Mouse (Mus musculus): ENCODE measurements at regions not wholly inside any gene's neighbourhood (a gene's known extent, or its start where the extent isn't known, plus 50 kb on each side); places are given as distances from the start of the nearest gene placed in this dataset.
A peak's percentile ranks its signal among the peaks of the same experiment; 100 is the strongest.

GRCm38 (mm10) chr3:35104884-35105283 is 454.7 kb downstream of the Sox2 start:
- ATAC-seq (ENCODE audit: low FRiP score), result 0 out of 2 replicates have a peak, but pooled peaks have one; percentile 24
- Histone ChIP-seq H3K4me2 (replicated peaks) (0 out of 2 replicates have a peak overlapping the region, but pooled peaks have one; percentile 0), H3K36me3 (no peaks in the 10 kb centered on the region), H3K4me1 (peaks cover 40% of the 10 kb centered on the region), H3K4me3 (no peak overlapping the region), H3K9ac (no peak overlapping the region), H3K27me3 (peaks cover 5% of the 10 kb centered on the region; the same call in 1 of the 2 replicates), H3K9me3 (replicated peaks) (no peaks in the 10 kb centered on the region), H3K27ac (0 out of 2 replicates have a peak overlapping the region, but pooled peaks have one; percentile 30)
- 41% methylated on average over 11 of the region's 11 CpGs for WGBS

- WGBS, result 74% methylated on average over 7 of the region's 7 CpGs
- no peak overlapping the region for H3K9ac ChIP-seq
- H3K4me3 ChIP-seq, result no peak overlapping the region
- no peaks in the 10 kb centered on the region for H3K9me3 ChIP-seq (replicated peaks)
- no peak overlapping the region for H3K27ac ChIP-seq
- H3K4me1 ChIP-seq, result peaks cover 33% of the 10 kb centered on the region
- no peak for ATAC-seq (ENCODE audit: low FRiP score)
- H3K4me2 ChIP-seq (replicated peaks), result no peak overlapping the region
- H3K27me3 ChIP-seq, result peaks cover 5% of the 10 kb centered on the region; the same call in 1 of the 2 replicates
- no peaks in the 10 kb centered on the region for H3K36me3 ChIP-seq
These were observed 455.9 kb downstream of the Sox2 start for GRCm38 (mm10) chr3:35106097-35106496.

- no peak overlapping the region for H3K4me2 ChIP-seq (replicated peaks)
- 79% methylated on average over 3 of the region's 3 CpGs for WGBS
- H3K27ac ChIP-seq, result no peak overlapping the region
- H3K27me3 ChIP-seq, result no peaks in the 10 kb centered on the region
- H3K36me3 ChIP-seq, result no peaks in the 10 kb centered on the region
- H3K4me3 ChIP-seq, result no peak overlapping the region
- no peak overlapping the region for H3K9ac ChIP-seq
- no peaks in the 10 kb centered on the region for H3K4me1 ChIP-seq
- no peaks in the 10 kb centered on the region for H3K9me3 ChIP-seq (replicated peaks)
- ATAC-seq (ENCODE audit: low FRiP score), result no peak
These were observed 483.3 kb downstream of the Sox2 start for GRCm38 (mm10) chr3:35133477-35133876.

GRCm38 (mm10) chr3:35141500-35142220 is 491.5 kb downstream of the Sox2 start:
- ATAC-seq (ENCODE audit: low FRiP score), result no peak
- H3K36me3 ChIP-seq, result no peaks in the 10 kb centered on the region
- 68% methylated on average over 11 of the region's 11 CpGs for WGBS
- 0 out of 2 replicates have a peak, but pooled peaks cover 2% of the 10 kb centered on the region for H3K27me3 ChIP-seq
- no peaks in the 10 kb centered on the region for H3K9me3 ChIP-seq (replicated peaks)
- no peak overlapping the region for H3K9ac ChIP-seq
- no peaks in the 10 kb centered on the region for H3K4me1 ChIP-seq
- no peak overlapping the region for H3K4me3 ChIP-seq
- no peak overlapping the region for H3K27ac ChIP-seq
- no peak overlapping the region for H3K4me2 ChIP-seq (replicated peaks)

- Histone ChIP-seq H3K27me3 (0 out of 2 replicates have a peak, but pooled peaks cover 2% of the 10 kb centered on the region), H3K4me2 (replicated peaks) (no peak overlapping the region), H3K27ac (no peak overlapping the region), H3K9me3 (replicated peaks) (no peaks in the 10 kb centered on the region), H3K4me1 (no peaks in the 10 kb centered on the region), H3K9ac (no peak overlapping the region), H3K36me3 (no peaks in the 10 kb centered on the region), H3K4me3 (no peak overlapping the region)
- ATAC-seq (ENCODE audit: low FRiP score), result no peak
- 78% methylated on average over 2 of the region's 2 CpGs for WGBS
These were observed 492.5 kb downstream of the Sox2 start for GRCm38 (mm10) chr3:35142683-35143082.

- H3K9ac ChIP-seq, result no peak overlapping the region
- peaks cover 3% of the 10 kb centered on the region; the same call in 1 of the 2 replicates for H3K4me1 ChIP-seq
- no peaks in the 10 kb centered on the region for H3K9me3 ChIP-seq (replicated peaks)
- 90% methylated on average over 2 of the region's 2 CpGs for WGBS
- H3K36me3 ChIP-seq, result no peaks in the 10 kb centered on the region
- ATAC-seq (ENCODE audit: low FRiP score), result no peak
- no peak overlapping the region for H3K27ac ChIP-seq
- no peak overlapping the region for H3K4me2 ChIP-seq (replicated peaks)
- H3K27me3 ChIP-seq, result no peaks in the 10 kb centered on the region
- H3K4me3 ChIP-seq, result no peak overlapping the region
These were observed 495.4 kb downstream of the Sox2 start for GRCm38 (mm10) chr3:35145569-35145968.

GRCm38 (mm10) chr3:35146681-35147080 is 496.5 kb downstream of the Sox2 start:
- ATAC-seq (ENCODE audit: low FRiP score), result no peak
- no peak overlapping the region for H3K27ac ChIP-seq
- WGBS, result 85% methylated on average over 5 of the region's 5 CpGs
- H3K4me2 ChIP-seq (replicated peaks), result no peak overlapping the region
- H3K36me3 ChIP-seq, result no peaks in the 10 kb centered on the region
- H3K27me3 ChIP-seq, result no peaks in the 10 kb centered on the region
- H3K9ac ChIP-seq, result no peak overlapping the region
- H3K9me3 ChIP-seq (replicated peaks), result no peaks in the 10 kb centered on the region
- H3K4me1 ChIP-seq, result peaks cover 3% of the 10 kb centered on the region; the same call in 1 of the 2 replicates
- H3K4me3 ChIP-seq, result no peak overlapping the region

GRCm38 (mm10) chr3:35149251-35149691 is 499.1 kb downstream of the Sox2 start:
- no peaks in the 10 kb centered on the region for H3K9me3 ChIP-seq (replicated peaks)
- H3K36me3 ChIP-seq, result no peaks in the 10 kb centered on the region
- 37% methylated on average over 12 of the region's 12 CpGs for WGBS
- H3K4me2 ChIP-seq (replicated peaks), result no peak overlapping the region
- ATAC-seq (ENCODE audit: low FRiP score), result peak; percentile 64
- no peak overlapping the region for H3K4me3 ChIP-seq
- H3K27me3 ChIP-seq, result no peaks in the 10 kb centered on the region
- H3K27ac ChIP-seq, result peak overlapping the region; percentile 36; the same call in 1 of the 2 replicates
- no peak overlapping the region for H3K9ac ChIP-seq
- peaks cover 3% of the 10 kb centered on the region; the same call in 1 of the 2 replicates for H3K4me1 ChIP-seq

- WGBS, result 62% methylated on average over 7 of the region's 7 CpGs
- peak; percentile 67 for ATAC-seq (ENCODE audit: low FRiP score)
- peaks cover 3% of the 10 kb centered on the region; the same call in 1 of the 2 replicates for H3K4me1 ChIP-seq
These were observed 502.0 kb downstream of the Sox2 start for GRCm38 (mm10) chr3:35152191-35152590.

GRCm38 (mm10) chr3:35154266-35154665 is 504.1 kb downstream of the Sox2 start:
- H3K27me3 ChIP-seq, result no peaks in the 10 kb centered on the region
- no peak overlapping the region for H3K9ac ChIP-seq
- no peak overlapping the region for H3K27ac ChIP-seq
- H3K4me2 ChIP-seq (replicated peaks), result no peak overlapping the region
- peaks cover 1% of the 10 kb centered on the region; the same call in 1 of the 2 replicates for H3K4me1 ChIP-seq
- H3K36me3 ChIP-seq, result no peaks in the 10 kb centered on the region
- H3K9me3 ChIP-seq (replicated peaks), result no peaks in the 10 kb centered on the region
- 39% methylated on average over 6 of the region's 6 CpGs for WGBS
- H3K4me3 ChIP-seq, result no peak overlapping the region
- no peak for ATAC-seq (ENCODE audit: low FRiP score)

More at GRCm38 (mm10) chr3:35152191-35152590, 502.0 kb downstream of the Sox2 start:
- peak overlapping the region; percentile 13; the same call in 1 of the 2 replicates for H3K27ac ChIP-seq
- H3K9ac ChIP-seq, result no peak overlapping the region
- H3K9me3 ChIP-seq (replicated peaks), result no peaks in the 10 kb centered on the region
- no peak overlapping the region for H3K4me3 ChIP-seq
- no peak overlapping the region for H3K4me2 ChIP-seq (replicated peaks)
- no peaks in the 10 kb centered on the region for H3K36me3 ChIP-seq
- no peaks in the 10 kb centered on the region for H3K27me3 ChIP-seq

GRCm38 (mm10) chr3:35168676-35169075 is 518.5 kb downstream of the Sox2 start:
- Histone ChIP-seq H3K4me1 (no peaks in the 10 kb centered on the region), H3K36me3 (no peaks in the 10 kb centered on the region), H3K27ac (no peak overlapping the region), H3K9me3 (replicated peaks) (no peaks in the 10 kb centered on the region), H3K9ac (no peak overlapping the region), H3K4me3 (no peak overlapping the region), H3K27me3 (no peaks in the 10 kb centered on the region), H3K4me2 (replicated peaks) (no peak overlapping the region)
- 87% methylated on average over 1 of the region's 1 CpGs for WGBS
- no peak for ATAC-seq (ENCODE audit: low FRiP score)

- Histone ChIP-seq H3K4me1 (no peaks in the 10 kb centered on the region), H3K36me3 (no peaks in the 10 kb centered on the region), H3K27me3 (no peaks in the 10 kb centered on the region), H3K9ac (no peak overlapping the region), H3K4me3 (no peak overlapping the region), H3K27ac (no peak overlapping the region), H3K4me2 (replicated peaks) (no peak overlapping the region), H3K9me3 (replicated peaks) (no peaks in the 10 kb centered on the region)
- ATAC-seq (ENCODE audit: low FRiP score), result no peak
- WGBS, result 78% methylated on average over 12 of the region's 12 CpGs
These were observed 528.7 kb downstream of the Sox2 start for GRCm38 (mm10) chr3:35178759-35179440.
